Mouse (Mus musculus) NIH3T3 (cell line): ENCODE results near the gene Neu1.

Experiments used
- DNase-seq: peaks from one replicate; pipeline ENCODE4 v3.0.0-alpha.2; 2012; ENCODE audit warnings: low read depth

Neu1 gene

GRCm38 (mm10) chr17:34902895-34903294 is 28.2 kb upstream of the Neu1 start:
- DNase-seq = no peak

DNA sequence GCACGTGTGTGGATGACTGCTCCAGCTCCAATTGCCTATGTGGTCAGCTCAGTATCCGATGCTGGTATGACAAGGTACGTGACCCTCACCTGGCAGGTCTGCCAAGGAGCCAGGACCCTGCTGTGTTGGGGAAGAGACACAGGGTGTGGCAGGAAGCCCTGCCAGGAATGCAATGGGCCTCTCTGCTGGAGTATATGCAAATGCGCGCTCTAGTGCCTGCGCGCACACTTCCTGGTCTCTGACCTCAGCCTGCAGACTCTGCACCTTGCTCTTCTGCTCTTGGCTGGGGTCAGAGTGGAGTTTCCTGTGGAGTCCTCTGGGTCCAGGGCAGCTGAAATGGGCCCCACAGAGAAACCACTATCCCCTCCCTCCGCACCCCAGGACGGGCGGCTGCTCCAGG is 20.1 kb upstream of the Neu1 start:
- DNase-seq = no peak

- DNase-seq = peak; percentile 83
Observed at GRCm38 (mm10) chr17:34911945-34912351, 19.1 kb upstream of the Neu1 start.

- no peak for DNase-seq
Observed at GRCm38 (mm10) chr17:34913930-34914665, 17.0 kb upstream of the Neu1 start, which contains the start of gene Slc44a4. Gene Slc44a4, plus strand, starts transcription at chr17:34914466.

DNA sequence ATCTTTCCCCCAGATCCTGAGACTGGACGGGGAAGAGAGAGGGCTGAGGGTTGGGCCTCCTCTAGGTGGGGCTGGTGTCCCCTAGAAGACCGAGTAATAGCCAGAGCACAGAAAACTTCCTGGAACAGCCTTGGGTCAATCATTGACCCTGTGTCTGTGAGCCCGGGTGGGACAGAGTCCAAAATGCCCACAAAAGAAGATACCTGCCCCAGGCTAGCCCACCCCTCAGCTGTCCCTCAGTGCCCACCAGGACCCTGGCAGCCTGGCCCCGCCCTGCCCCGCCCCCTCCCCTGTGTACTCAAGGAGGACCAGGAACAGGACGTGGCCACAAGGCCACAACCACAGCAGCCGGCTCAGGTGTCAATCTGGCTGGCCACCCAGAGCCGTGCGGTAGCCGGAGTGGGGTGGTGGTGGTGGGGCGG is 15.6 kb upstream of the Neu1 start:
- DNase-seq = peak; percentile 68

DNA sequence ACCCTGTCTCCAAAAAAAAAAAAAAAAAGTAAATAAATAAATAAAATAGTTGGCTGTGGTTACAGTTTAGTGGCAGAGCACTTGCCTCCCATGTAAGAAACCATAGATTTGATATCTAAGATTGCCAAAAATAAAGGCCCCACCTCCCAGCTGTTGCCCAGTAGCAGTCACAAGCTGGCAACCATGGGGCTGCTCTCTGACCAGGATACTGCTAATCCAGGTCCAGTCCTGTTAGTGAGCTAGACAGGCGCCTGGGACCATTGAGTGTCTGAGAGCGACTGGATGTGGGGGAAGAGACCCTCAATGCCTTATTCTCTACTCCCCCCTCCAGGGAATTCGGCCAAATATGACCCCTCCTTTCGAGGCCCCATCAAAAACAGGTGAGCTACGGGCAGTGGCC is 14.7 kb upstream of the Neu1 start:
- peak; percentile 29 for DNase-seq

- DNase-seq = no peak
Observed at GRCm38 (mm10) chr17:34917188-34917587, 13.9 kb upstream of the Neu1 start.

DNA sequence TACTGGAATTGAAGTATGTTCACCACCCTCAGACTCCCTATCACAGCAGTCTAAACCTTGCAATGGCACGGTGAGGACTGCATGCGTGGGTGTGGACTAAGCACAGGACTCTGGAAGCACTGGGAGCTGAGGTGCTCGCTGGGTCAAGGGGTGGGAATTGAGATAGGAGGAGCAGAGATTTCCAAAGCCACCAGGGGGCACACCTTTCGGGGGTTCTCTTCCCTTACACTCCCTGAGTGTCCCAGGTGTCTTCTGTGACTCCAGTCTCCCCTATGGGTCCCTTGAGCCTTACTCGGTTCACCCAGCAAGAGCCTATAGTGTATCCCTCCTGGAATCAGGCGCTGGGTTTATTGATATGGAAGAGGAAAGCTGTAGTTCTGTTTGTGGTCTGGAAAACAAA is 8.1 kb upstream of the Neu1 start:
- DNase-seq = peak; percentile 45

DNA sequence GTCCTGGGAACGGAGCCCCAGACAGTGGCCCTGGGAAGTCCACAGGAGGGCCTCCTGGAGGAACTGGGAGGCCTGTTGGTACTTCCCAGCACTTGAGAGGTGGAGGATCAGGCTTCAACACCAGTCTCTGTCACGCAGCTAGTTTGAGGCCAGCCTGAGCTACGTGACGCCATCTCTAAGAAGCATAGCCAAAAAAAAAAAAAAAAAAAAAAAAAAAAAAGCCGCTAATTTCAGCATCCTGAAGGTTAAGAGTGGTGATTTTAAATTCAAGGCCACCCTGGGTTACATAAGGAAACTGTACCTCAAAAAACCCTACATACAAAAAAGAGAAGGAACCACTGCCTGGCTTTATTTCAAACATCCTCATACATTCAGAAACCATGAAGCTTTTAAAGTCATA is 6.8 kb upstream of the Neu1 start:
- no peak for DNase-seq

- no peak for DNase-seq
Observed at GRCm38 (mm10) chr17:34927306-34928019, 3.6 kb upstream of the Neu1 start.

DNA sequence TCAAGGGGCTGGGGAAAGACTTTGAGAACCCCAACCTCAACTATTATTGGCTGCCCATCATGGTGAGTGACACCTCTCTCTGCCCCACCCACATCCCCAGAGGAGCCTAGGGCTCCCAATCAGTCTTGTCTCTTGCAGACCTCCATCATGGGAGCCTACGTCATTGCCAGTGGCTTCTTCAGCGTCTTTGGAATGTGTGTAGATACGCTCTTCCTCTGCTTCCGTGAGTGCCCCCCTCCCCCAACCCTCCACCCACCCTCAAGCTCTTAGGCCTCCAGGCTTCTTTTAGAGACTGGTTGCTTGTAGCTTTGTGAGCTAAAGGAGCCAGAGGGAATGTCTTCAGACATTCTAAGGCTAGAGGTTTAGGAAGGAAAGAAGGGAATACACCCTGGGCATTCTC is 2.2 kb upstream of the Neu1 start:
- no peak for DNase-seq

- DNase-seq = no peak
Observed at GRCm38 (mm10) chr17:34931735-34932098, 664 bp downstream of the Neu1 start.

DNA sequence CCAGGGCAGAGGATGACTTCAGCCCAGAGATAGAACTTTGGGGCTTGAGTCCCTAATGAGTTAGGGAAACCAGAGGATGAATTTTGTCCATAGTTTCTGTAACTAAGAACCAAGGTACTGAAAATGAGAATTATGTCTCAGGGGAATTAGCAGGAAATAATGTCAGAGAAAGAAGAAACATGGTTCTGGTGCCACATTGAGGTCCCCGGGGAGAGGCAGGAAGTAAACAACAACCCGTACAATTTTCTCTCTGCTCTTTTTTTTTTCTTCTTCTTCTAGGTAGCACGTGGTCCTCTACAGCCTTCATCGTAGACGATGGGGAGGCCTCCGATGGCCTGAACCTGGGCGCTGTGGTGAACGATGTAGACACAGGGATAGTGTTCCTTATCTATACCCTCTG is 1.2 kb downstream of the Neu1 start:
- DNase-seq = no peak

GRCm38 (mm10) chr17:34934031-34934430 is 3.0 kb downstream of the Neu1 start:
- no peak for DNase-seq

GRCm38 (mm10) chr17:34934830-34935229 is 3.8 kb downstream of the Neu1 start:
- no peak for DNase-seq

DNA sequence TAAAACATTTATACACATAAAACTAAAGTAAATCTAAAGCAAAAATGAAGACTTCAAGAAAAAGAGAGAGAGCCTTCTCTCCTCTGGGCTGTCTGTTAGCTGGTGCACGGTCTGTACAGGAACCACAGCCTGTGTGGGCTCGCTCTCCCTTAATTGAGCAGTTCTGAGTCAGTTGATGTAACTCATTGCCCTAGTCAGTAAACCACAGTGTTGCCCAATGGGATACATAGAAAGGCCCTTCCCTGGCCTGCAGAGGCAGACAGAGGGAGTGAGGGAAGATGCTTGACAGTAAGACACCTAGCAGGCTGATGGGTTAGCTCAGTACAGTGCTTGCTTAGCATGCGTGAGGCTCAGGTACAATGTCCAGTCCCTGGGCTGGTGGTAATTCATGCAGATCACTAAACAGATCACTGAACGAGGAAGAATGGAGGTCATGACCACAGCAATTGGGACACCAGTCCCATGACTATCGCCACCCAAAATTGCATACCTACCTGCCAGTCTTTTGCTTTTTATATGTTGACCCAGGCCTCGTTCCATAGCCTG is 7.0 kb downstream of the Neu1 start:
- DNase-seq = peak; percentile 53

GRCm38 (mm10) chr17:34941344-34942041 is 10.4 kb downstream of the Neu1 start:
- no peak for DNase-seq

GRCm38 (mm10) chr17:34943128-34943815 is 12.2 kb downstream of the Neu1 start:
- peak; percentile 70 for DNase-seq

GRCm38 (mm10) chr17:34944362-34944761 is 13.3 kb downstream of the Neu1 start:
- peak; percentile 72 for DNase-seq

DNA sequence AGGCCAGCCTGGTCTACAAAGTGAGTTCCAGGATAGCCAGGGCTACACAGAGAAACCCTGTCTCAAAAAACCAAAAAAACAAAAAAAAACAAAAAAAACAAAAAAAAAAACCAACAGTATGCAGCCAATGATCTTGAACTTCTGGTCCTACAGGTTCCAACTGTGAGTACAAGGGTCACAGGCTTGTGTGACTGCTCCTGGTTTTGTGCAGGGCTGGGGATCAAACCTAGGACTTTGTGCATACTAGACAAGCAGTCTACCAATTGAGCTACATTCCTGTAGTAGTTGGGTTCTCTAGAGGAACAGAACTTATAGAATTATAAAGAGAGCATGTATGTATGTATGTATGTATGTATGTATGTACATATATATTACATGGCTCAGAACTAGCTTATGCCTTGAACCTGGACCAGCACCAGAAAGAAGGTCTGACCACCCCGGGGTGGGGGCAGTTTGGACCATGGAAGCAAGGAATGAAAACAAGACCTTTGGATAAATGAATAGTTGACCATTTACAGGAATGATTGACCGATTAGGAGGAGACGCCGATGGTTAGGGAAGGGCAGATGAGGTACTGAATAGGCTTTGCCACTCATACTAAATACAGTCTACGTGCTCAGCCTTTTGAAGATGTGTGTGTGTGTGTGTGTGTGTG is 15.6 kb downstream of the Neu1 start:
- no peak for DNase-seq

- peak; percentile 65 for DNase-seq
Observed at GRCm38 (mm10) chr17:34947606-34948005, 16.6 kb downstream of the Neu1 start.
